Mouse (Mus musculus): ENCODE measurements around the gene Iqck.

- TF ChIP-seq CTCF (IDR thresholded peaks at IDR 0.05; ENCODE audit: borderline replicate concordance, insufficient read depth, low read depth, low read length) (no peak), POLR2A (IDR thresholded peaks at IDR 0.05; ENCODE audit: borderline replicate concordance, insufficient read depth, low read length) (no peak)
Measured at GRCm38 (mm10) chr7:118993597-118994230, 138.2 kb downstream of the Iqck start.

All from cerebellum, adult 2 months (tissue).